Mouse (Mus musculus): ENCODE measurements at regions not wholly inside any gene's neighbourhood (a gene's known extent, or its start where the extent isn't known, plus 50 kb on each side); places are given as distances from the start of the nearest gene placed in this dataset.
"Not testable (repeated sequence)": the region's sequence is repeated elsewhere in the genome, so short reads cannot be mapped to it uniquely, and the experiment has no call there.

- Histone ChIP-seq H3K4me3 (ENCODE audit: low read depth, low read length) (no peak overlapping the region), H3K27ac (ENCODE audit: low read length) (no peak overlapping the region), H3K9ac (replicated peaks; ENCODE audit: low read depth, low read length) (no peak overlapping the region), H3K9me3 (ENCODE audit: control insufficient read depth, low read depth, low read length) (no peaks in the 10 kb centered on the region), H3K36me3 (ENCODE audit: control insufficient read depth, insufficient read depth, low read length) (no peaks in the 10 kb centered on the region), H3K4me1 (ENCODE audit: control insufficient read depth, insufficient read depth, low read length) (no peaks in the 10 kb centered on the region), H3K4me2 (replicated peaks; ENCODE audit: low read depth, low read length) (no peak overlapping the region), H3K27me3 (ENCODE audit: control insufficient read depth, insufficient read depth, low read length) (no peaks in the 10 kb centered on the region)
- WGBS: 60% methylated on average over 1 of the region's 1 CpGs
- no peak for ATAC-seq (ENCODE audit: insufficient number of reproducible peaks, insufficient read depth, low FRiP score, low read depth)
Observed at GRCm38 (mm10) chr12:45489029-45489428, 414.5 kb upstream of the Stxbp6 start.

- Histone ChIP-seq H3K4me3 (ENCODE audit: low read depth, low read length) (no peak overlapping the region), H3K9me3 (ENCODE audit: control insufficient read depth, low read depth, low read length) (no peaks in the 10 kb centered on the region), H3K36me3 (ENCODE audit: control insufficient read depth, insufficient read depth, low read length) (no peaks in the 10 kb centered on the region), H3K4me1 (ENCODE audit: control insufficient read depth, insufficient read depth, low read length) (no peaks in the 10 kb centered on the region), H3K4me2 (replicated peaks; ENCODE audit: low read depth, low read length) (no peak overlapping the region), H3K27me3 (ENCODE audit: control insufficient read depth, insufficient read depth, low read length) (no peaks in the 10 kb centered on the region), H3K9ac (replicated peaks; ENCODE audit: low read depth, low read length) (no peak overlapping the region), H3K27ac (ENCODE audit: low read length) (no peak overlapping the region)
- no peak for ATAC-seq (ENCODE audit: insufficient number of reproducible peaks, insufficient read depth, low FRiP score, low read depth)
Observed at GRCm38 (mm10) chr12:45476881-45477280, 402.4 kb upstream of the Stxbp6 start.

- no peaks in the 10 kb centered on the region for H3K9me3 ChIP-seq (ENCODE audit: control insufficient read depth, low read depth, low read length)
- no peak for ATAC-seq (ENCODE audit: insufficient number of reproducible peaks, insufficient read depth, low FRiP score, low read depth)
- no peak overlapping the region for H3K4me2 ChIP-seq (replicated peaks; ENCODE audit: low read depth, low read length)
- H3K36me3 ChIP-seq (ENCODE audit: control insufficient read depth, insufficient read depth, low read length): no peaks in the 10 kb centered on the region
- no peak overlapping the region for H3K9ac ChIP-seq (replicated peaks; ENCODE audit: low read depth, low read length)
- no peaks in the 10 kb centered on the region for H3K4me1 ChIP-seq (ENCODE audit: control insufficient read depth, insufficient read depth, low read length)
- no peak overlapping the region for H3K4me3 ChIP-seq (ENCODE audit: low read depth, low read length)
- 61% methylated on average over 3 of the region's 3 CpGs for WGBS
- no peaks in the 10 kb centered on the region for H3K27me3 ChIP-seq (ENCODE audit: control insufficient read depth, insufficient read depth, low read length)
- H3K27ac ChIP-seq (ENCODE audit: low read length): no peak overlapping the region
Observed at GRCm38 (mm10) chr12:45468093-45468492, 393.6 kb upstream of the Stxbp6 start.

- WGBS: 33% methylated on average over 2 of the region's 2 CpGs
- H3K9me3 ChIP-seq (ENCODE audit: control insufficient read depth, low read depth, low read length): no peaks in the 10 kb centered on the region
- H3K4me2 ChIP-seq (replicated peaks; ENCODE audit: low read depth, low read length): no peak overlapping the region
- no peaks in the 10 kb centered on the region for H3K36me3 ChIP-seq (ENCODE audit: control insufficient read depth, insufficient read depth, low read length)
- no peak overlapping the region for H3K9ac ChIP-seq (replicated peaks; ENCODE audit: low read depth, low read length)
- H3K4me3 ChIP-seq (ENCODE audit: low read depth, low read length): no peak overlapping the region
- H3K27ac ChIP-seq (ENCODE audit: low read length): no peak overlapping the region
- no peaks in the 10 kb centered on the region for H3K27me3 ChIP-seq (ENCODE audit: control insufficient read depth, insufficient read depth, low read length)
- H3K4me1 ChIP-seq (ENCODE audit: control insufficient read depth, insufficient read depth, low read length): no peaks in the 10 kb centered on the region
- peak; percentile 71; the same call in 1 of the 2 replicates for ATAC-seq (ENCODE audit: insufficient number of reproducible peaks, insufficient read depth, low FRiP score, low read depth)
Observed at GRCm38 (mm10) chr12:45467058-45467457, 392.5 kb upstream of the Stxbp6 start.

GRCm38 (mm10) chr12:45466066-45466465, 391.6 kb upstream of the Stxbp6 start:
- no peaks in the 10 kb centered on the region for H3K36me3 ChIP-seq (ENCODE audit: control insufficient read depth, insufficient read depth, low read length)
- ATAC-seq (ENCODE audit: insufficient number of reproducible peaks, insufficient read depth, low FRiP score, low read depth): 0 out of 2 replicates have a peak, but pooled peaks have one; percentile 46
- no peaks in the 10 kb centered on the region for H3K9me3 ChIP-seq (ENCODE audit: control insufficient read depth, low read depth, low read length)
- WGBS: 76% methylated on average over 3 of the region's 3 CpGs
- H3K9ac ChIP-seq (replicated peaks; ENCODE audit: low read depth, low read length): no peak overlapping the region
- H3K27ac ChIP-seq (ENCODE audit: low read length): no peak overlapping the region
- no peak overlapping the region for H3K4me2 ChIP-seq (replicated peaks; ENCODE audit: low read depth, low read length)
- H3K4me3 ChIP-seq (ENCODE audit: low read depth, low read length): no peak overlapping the region
- no peaks in the 10 kb centered on the region for H3K27me3 ChIP-seq (ENCODE audit: control insufficient read depth, insufficient read depth, low read length)
- H3K4me1 ChIP-seq (ENCODE audit: control insufficient read depth, insufficient read depth, low read length): no peaks in the 10 kb centered on the region

- 81% methylated on average over 2 of the region's 2 CpGs for WGBS
- no peak for ATAC-seq (ENCODE audit: insufficient number of reproducible peaks, insufficient read depth, low FRiP score, low read depth)
- Histone ChIP-seq H3K27me3 (ENCODE audit: control insufficient read depth, insufficient read depth, low read length) (no peaks in the 10 kb centered on the region), H3K27ac (ENCODE audit: low read length) (no peak overlapping the region), H3K9me3 (ENCODE audit: control insufficient read depth, low read depth, low read length) (no peaks in the 10 kb centered on the region), H3K9ac (replicated peaks; ENCODE audit: low read depth, low read length) (no peak overlapping the region), H3K4me3 (ENCODE audit: low read depth, low read length) (no peak overlapping the region), H3K4me1 (ENCODE audit: control insufficient read depth, insufficient read depth, low read length) (no peaks in the 10 kb centered on the region), H3K4me2 (replicated peaks; ENCODE audit: low read depth, low read length) (no peak overlapping the region), H3K36me3 (ENCODE audit: control insufficient read depth, insufficient read depth, low read length) (no peaks in the 10 kb centered on the region)
Observed at GRCm38 (mm10) chr12:45464952-45465351, 390.4 kb upstream of the Stxbp6 start.

- not testable (repeated sequence) for H3K4me3 ChIP-seq (ENCODE audit: low read depth, low read length); H3K4me2 ChIP-seq (replicated peaks; ENCODE audit: low read depth, low read length); H3K36me3 ChIP-seq (ENCODE audit: control insufficient read depth, insufficient read depth, low read length); H3K9ac ChIP-seq (replicated peaks; ENCODE audit: low read depth, low read length); H3K27me3 ChIP-seq (ENCODE audit: control insufficient read depth, insufficient read depth, low read length); H3K9me3 ChIP-seq (ENCODE audit: control insufficient read depth, low read depth, low read length); ATAC-seq (ENCODE audit: insufficient number of reproducible peaks, insufficient read depth, low FRiP score, low read depth); H3K27ac ChIP-seq (ENCODE audit: low read length); H3K4me1 ChIP-seq (ENCODE audit: control insufficient read depth, insufficient read depth, low read length)
- 90% methylated on average over 8 of the region's 8 CpGs for WGBS
Observed at GRCm38 (mm10) chr12:45458746-45459145, 384.2 kb upstream of the Stxbp6 start.

GRCm38 (mm10) chr12:45443512-45444190, 369.1 kb upstream of the Stxbp6 start:
- Histone ChIP-seq H3K27ac (ENCODE audit: low read length) (no peak overlapping the region), H3K36me3 (ENCODE audit: control insufficient read depth, insufficient read depth, low read length) (no peaks in the 10 kb centered on the region), H3K4me1 (ENCODE audit: control insufficient read depth, insufficient read depth, low read length) (no peaks in the 10 kb centered on the region), H3K27me3 (ENCODE audit: control insufficient read depth, insufficient read depth, low read length) (no peaks in the 10 kb centered on the region), H3K4me2 (replicated peaks; ENCODE audit: low read depth, low read length) (no peak overlapping the region), H3K9me3 (ENCODE audit: control insufficient read depth, low read depth, low read length) (no peaks in the 10 kb centered on the region), H3K9ac (replicated peaks; ENCODE audit: low read depth, low read length) (no peak overlapping the region), H3K4me3 (ENCODE audit: low read depth, low read length) (no peak overlapping the region)
- no peak for ATAC-seq (ENCODE audit: insufficient number of reproducible peaks, insufficient read depth, low FRiP score, low read depth)
- WGBS: 54% methylated on average over 8 of the region's 8 CpGs

- Histone ChIP-seq H3K9ac (replicated peaks; ENCODE audit: low read depth, low read length) (no peak overlapping the region), H3K36me3 (ENCODE audit: control insufficient read depth, insufficient read depth, low read length) (no peaks in the 10 kb centered on the region), H3K9me3 (ENCODE audit: control insufficient read depth, low read depth, low read length) (no peaks in the 10 kb centered on the region), H3K27me3 (ENCODE audit: control insufficient read depth, insufficient read depth, low read length) (no peaks in the 10 kb centered on the region), H3K4me1 (ENCODE audit: control insufficient read depth, insufficient read depth, low read length) (no peaks in the 10 kb centered on the region), H3K27ac (ENCODE audit: low read length) (no peak overlapping the region), H3K4me2 (replicated peaks; ENCODE audit: low read depth, low read length) (no peak overlapping the region), H3K4me3 (ENCODE audit: low read depth, low read length) (no peak overlapping the region)
- 15% methylated on average over 4 of the region's 4 CpGs for WGBS
- ATAC-seq (ENCODE audit: insufficient number of reproducible peaks, insufficient read depth, low FRiP score, low read depth): no peak
Observed at GRCm38 (mm10) chr12:45442474-45442873, 368.0 kb upstream of the Stxbp6 start.
